Mouse (Mus musculus) heart, adult 8-10 months (tissue): ENCODE measurements at regions not wholly inside any gene's neighbourhood (a gene's known extent, or its start where the extent isn't known, plus 50 kb on each side); places are given as distances from the start of the nearest gene placed in this dataset. TPM values are rescaled to one million over a fixed set of nuclear protein-coding genes. Genes with fewer than 3 reads are reported as not detected.
A peak's percentile ranks its signal among the peaks of the same experiment; 100 is the strongest.

Experiments used
- DNase-seq: peaks from one replicate; pipeline ENCODE4 v3.0.0; 2022; ENCODE audit warnings: low spot score
- microRNA-seq: library from miRNA; unstranded; fragments of <30 nt; microRNA quantifications from one replicate; pipeline ENCODE4 v1.2.0, GENCODE M21; 2022

GRCm38 (mm10) chrX:105346420-105346819 is 153.2 kb upstream of the Cypt2 start:
- no peak for DNase-seq

GRCm38 (mm10) chrX:105366284-105366683 is 133.3 kb upstream of the Cypt2 start:
- no peak for DNase-seq

DNA sequence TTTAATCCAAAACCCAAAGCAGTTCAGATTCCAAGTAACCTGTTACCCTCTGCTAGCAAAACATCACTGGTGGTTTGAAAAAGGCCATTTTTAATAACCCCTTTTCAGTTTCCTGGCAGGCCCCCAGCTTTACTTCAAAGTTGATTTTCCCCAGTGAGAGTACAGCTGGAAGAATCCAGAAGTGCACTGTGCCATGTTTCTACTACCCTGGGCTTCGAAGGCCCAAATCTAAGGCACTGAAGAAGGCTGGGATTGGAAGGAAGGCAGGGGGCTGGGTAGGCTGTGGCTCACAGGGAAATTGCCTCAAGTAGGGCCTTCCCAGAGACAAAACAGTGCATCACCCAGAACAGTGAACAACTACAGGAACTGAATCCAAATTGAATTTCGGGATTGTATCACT is 131.6 kb upstream of the Cypt2 start:
- no peak for DNase-seq

GRCm38 (mm10) chrX:105390506-105390905 is 109.1 kb upstream of the Cypt2 start:
- DNase-seq = no peak

- DNase-seq = no peak
These were observed 108.5 kb upstream of the Cypt2 start for GRCm38 (mm10) chrX:105391029-105391428.

DNA sequence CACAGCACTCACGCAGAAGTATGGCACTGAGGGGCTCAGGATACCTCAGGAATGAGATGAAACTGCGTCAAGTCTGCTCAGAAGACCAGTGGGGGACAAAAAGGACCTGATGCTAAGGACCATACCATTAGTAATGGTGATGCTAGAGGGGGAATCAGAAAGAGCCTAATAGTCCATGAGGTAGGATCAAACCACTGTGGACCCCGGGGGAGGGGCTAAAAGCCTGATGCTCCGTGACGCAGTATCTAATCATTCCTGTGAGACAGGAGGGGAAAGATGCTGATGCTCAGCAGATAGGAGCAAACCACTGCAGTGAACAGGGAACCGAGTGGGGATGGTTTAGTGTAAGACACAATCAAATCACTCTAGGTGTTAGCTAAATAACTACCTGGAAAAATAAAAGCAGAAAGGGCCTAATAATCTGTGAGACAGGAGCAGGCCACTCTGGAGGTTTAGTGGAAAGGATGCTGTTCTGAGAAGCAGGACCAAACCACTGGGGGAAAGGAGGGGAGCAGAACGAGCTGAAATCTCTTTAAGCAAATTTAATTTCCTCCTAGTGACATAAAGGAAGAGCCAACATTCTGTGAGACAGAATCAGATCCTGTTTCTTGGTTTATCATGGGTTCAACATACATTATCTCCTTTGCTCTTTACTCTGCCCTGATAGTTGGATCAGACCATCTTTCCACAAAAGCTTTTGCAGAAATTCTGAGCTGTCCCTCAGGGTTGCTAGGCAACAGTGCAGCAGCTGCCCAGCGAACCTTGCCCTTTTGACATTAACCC is 107.7 kb upstream of the Cypt2 start:
- no peak for DNase-seq

DNA sequence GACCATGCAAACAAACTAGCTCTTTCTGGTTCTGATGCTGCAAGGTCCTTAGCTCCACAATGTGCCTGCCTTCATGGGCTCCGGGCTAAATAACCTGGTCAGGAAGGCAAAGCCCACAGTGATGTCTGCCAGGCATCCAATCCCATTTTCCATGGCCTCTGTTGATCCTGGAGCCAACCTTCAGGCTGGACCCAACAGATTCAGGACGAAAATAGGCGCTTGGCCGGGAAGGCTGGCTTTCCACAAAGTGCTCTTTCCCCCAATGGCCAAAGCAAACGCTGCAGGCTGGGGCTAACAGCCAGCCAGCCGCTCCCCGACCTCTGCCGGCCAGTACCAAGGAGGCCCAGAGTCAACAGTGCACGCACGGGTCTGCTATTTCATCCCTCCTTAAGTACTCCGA is 106.3 kb upstream of the Cypt2 start:
- no peak for DNase-seq

DNA sequence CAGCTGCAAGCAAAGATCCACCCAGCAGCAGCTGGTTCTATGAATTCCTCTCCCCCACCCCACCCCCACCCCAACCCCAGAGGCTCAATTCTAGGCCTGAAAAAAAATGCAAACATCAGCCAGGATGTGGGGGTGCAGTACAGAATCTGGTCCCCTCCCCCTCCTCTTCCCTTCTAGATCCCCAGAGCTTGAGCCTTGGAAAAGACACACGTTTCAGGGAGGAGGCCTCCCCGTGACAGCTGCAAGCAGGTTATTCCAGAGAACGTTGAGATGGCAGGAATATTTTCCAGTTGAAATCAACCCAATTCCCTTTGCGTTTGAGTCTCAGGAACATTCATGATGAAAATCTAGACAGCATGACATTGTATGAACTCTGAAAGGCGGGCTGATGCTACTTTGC is 86.2 kb upstream of the Cypt2 start:
- DNase-seq = peak; percentile 14

GRCm38 (mm10) chrX:105420976-105421375 is 78.6 kb upstream of the Cypt2 start:
- peak; percentile 19 for DNase-seq

Small RNA genes lying in the stretch of these regions (microRNA-seq; reads per million reads assigned to microRNA genes)
- gene Mir325 = not detected
